Mouse (Mus musculus): ENCODE measurements around the gene Abcc12. TPM values are rescaled to one million over a fixed set of nuclear protein-coding genes. Genes with fewer than 3 reads are reported as not detected.

Abcc12 gene
- total RNA-seq, 2 experiments from 2014 or later: 0.25 to 0.45 TPM

DNA sequence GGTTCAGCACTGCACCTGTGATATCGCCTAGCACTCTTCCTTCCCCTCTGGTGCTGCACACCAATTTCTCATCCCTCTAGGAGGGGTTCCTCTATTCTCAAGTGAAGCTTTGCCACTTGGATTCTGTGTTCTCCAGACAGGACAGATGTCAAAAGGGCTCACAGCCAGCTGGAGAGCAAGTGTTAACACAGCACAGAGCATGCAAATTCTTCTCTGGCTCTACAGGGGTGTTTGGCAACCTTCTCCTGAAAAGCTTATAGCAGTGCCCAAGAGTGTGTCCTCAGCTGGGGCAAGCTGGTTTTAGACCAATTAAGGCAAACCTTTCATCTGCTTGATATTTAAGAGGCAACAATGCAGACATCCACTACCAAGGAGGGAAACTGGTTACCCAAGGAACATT lies 66.3 kb downstream of the Abcc12 start:
- no peak for DNase-seq (ENCODE audit: low spot score in 2 of 2)

GRCm38 (mm10) chr8:86512886-86513285 lies 67.6 kb downstream of the Abcc12 start:
- no peak for DNase-seq (ENCODE audit: low spot score in 2 of 2)

DNA sequence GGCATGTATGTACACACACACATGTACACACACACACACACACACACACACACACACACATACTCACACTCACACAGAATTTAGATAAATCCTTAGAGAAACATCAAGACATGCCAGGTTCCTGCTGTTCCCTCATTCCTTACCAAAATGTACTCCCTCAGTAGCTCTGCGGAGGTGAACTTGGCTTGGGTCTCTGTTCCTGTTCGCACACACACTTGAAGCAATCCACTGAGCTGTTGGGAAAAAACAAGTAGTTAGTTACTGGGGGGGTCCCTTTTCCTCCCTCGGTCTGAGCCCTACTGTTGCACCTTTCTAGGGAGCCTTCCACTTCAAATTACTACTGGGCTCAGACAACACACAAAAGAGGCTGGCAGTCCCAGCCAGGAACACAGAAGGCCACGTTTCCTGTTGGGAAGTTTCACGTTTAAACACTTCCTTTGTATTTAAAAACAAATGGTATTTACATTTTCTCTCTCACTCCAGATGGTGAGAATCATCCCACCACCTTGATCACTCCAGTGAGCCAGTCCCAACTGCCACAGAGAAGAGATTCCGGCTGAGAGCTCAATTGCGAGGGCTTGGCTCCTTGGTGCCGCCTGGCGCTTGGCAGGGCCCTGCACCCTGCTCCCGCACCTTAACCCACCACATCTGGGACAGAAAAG lies 68.2 kb downstream of the Abcc12 start:
- peak; percentile 49 to 66 for DNase-seq (ENCODE audit: low spot score in 2 of 2)

- DNase-seq (ENCODE audit: low spot score in 2 of 2): no peak
Measured at GRCm38 (mm10) chr8:86501341-86501740, 79.1 kb downstream of the Abcc12 start.

- DNase-seq (ENCODE audit: low spot score in 2 of 2): no peak
Measured at GRCm38 (mm10) chr8:86495056-86495455, 85.4 kb downstream of the Abcc12 start.

DNA sequence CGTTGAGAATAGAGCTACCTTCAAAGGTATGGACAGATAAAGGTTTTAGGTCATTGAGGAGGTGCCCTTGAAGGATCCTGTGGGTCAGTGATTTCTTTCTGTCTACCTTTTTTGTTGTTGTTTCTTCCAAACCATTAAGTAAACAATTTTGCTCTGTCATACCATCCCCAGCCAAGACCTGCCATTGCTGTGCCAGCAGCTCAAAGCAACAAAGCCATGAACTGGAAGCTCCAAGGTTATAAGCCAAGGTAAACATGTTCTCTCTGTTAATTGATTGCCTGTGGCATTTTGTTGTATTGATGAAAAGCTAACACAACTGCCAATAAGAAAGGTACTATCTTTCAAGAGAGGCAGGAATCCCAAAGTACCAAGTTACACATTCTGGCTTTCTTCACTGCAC lies 86.6 kb downstream of the Abcc12 start:
- no peak for DNase-seq (ENCODE audit: low spot score in 2 of 2)

GRCm38 (mm10) chr8:86485411-86485810 lies 95.1 kb downstream of the Abcc12 start:
- no peak for DNase-seq (ENCODE audit: low spot score in 2 of 2)

- DNase-seq (ENCODE audit: low spot score in 2 of 2): no peak
Measured at GRCm38 (mm10) chr8:86484244-86484643, 96.2 kb downstream of the Abcc12 start.

DNA sequence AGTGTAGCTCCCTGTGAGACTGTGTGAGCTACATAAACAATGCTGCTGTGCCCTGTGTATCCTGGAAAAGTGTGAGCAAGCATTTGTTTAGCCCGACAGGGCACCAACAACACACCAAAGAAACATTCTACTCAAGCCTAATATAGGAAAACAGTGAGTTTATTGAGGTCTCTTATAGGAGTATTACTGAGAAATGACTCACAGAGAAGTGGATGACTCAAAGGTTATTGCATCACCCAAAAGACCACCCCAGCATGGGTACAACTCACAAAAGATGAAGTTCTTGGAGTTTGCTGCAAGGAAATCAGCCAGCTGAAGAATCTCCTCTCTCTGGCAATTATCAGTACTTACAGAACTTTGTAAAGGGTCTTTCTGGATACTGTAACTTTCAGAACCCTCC lies 98.4 kb downstream of the Abcc12 start:
- DNase-seq (ENCODE audit: low spot score in 2 of 2): no peak

DNA sequence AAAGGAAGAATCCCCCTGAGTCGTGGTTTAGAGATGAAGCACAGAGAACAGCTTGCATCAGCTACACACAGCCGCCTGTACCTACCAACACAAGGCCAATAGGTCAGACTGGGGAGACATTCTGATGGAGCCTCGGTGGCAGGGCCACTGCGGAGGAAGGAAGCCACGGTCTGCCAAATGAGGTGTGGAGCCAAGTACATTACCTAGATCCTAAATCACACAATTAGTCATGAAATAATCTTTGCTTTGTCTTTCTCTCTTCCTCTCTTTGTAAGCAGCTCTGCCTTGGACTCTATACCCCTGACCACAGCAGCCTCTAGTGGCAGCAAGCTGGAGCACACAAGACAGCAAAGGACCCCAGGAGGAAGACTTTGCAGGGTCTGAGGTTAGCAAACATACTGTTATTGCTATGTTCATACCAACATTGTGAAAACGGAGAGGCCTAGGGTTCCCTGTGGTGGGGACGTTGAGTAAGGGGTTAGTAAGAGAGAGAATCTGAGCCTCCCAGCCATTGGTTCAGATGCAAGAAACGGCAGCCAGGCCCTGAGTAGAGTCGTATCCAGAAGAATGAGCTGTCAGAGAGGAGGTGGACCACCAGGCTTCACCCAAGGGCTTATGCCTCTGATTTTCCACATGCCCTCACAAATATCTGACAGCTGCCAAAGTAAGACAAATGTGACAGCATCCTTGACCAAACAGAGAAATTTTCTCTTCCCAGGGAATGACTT lies 104.6 kb downstream of the Abcc12 start:
- peak; percentile 56 to 66 for DNase-seq (ENCODE audit: low spot score in 2 of 2)

GRCm38 (mm10) chr8:86474461-86474860 lies 106.0 kb downstream of the Abcc12 start:
- DNase-seq (ENCODE audit: low spot score in 2 of 2): no peak

GRCm38 (mm10) chr8:86473121-86473520 lies 107.4 kb downstream of the Abcc12 start:
- peak; percentile 6 to 45 for DNase-seq (ENCODE audit: low spot score in 2 of 2)

- DNase-seq (ENCODE audit: low spot score in 2 of 2): peak in 1 of 2 experiments; percentile 18
Measured at GRCm38 (mm10) chr8:86470717-86471116, 109.8 kb downstream of the Abcc12 start.

- DNase-seq (ENCODE audit: low spot score in 2 of 2): no peak
Measured at GRCm38 (mm10) chr8:86463215-86463614, 117.3 kb downstream of the Abcc12 start.

GRCm38 (mm10) chr8:86460372-86460771 lies 120.1 kb downstream of the Abcc12 start:
- no peak for DNase-seq (ENCODE audit: low spot score in 2 of 2)

DNA sequence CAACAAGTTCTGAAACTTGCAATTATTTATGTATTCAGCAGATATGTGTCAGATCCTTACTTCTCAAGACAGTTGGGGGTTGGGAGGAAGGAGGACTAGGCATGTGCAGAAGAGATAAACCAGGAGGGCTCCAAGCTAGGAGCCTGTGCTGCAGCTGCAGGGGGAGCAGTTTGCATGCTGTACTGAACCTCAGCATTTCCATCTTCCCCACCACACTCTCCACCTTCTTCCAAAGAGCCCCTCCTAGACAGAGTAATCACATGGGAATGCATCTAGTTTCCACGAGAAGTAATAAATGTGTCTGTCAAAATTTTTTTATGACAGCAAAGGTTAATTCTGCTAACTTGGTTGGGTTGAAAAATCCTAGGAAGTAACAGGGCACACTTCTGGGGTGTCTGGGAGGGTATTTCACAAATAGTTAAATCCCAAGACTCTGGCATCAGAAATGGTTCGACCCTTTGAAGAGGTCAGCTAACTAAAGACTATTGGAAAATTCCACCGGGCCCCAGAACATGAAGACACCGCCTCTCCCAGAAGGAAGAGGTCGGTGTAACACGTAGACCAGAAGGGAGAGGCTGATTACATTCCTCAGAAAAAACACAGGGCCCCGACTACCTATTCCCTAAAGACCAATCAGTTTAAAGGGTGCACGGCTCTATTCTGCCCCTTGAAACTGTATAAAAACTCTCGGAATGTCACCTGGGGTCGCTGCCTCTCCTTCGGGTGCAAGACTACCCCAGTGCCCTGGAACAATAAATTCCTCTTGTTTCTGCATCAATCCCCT lies 126.6 kb downstream of the Abcc12 start:
- DNase-seq (ENCODE audit: low spot score in 2 of 2): no peak

GRCm38 (mm10) chr8:86449870-86450515 lies 130.5 kb downstream of the Abcc12 start:
- no peak for DNase-seq (ENCODE audit: low spot score in 2 of 2)

- peak in 1 of 2 experiments; percentile 37 for DNase-seq (ENCODE audit: low spot score in 2 of 2)
Measured at GRCm38 (mm10) chr8:86445516-86445915, 135.0 kb downstream of the Abcc12 start.

- no peak for DNase-seq (ENCODE audit: low spot score in 2 of 2)
Measured at GRCm38 (mm10) chr8:86443744-86444143, 136.7 kb downstream of the Abcc12 start.

GRCm38 (mm10) chr8:86438983-86439299 lies 141.5 kb downstream of the Abcc12 start:
- no peak for DNase-seq (ENCODE audit: low spot score in 2 of 2)

DNA sequence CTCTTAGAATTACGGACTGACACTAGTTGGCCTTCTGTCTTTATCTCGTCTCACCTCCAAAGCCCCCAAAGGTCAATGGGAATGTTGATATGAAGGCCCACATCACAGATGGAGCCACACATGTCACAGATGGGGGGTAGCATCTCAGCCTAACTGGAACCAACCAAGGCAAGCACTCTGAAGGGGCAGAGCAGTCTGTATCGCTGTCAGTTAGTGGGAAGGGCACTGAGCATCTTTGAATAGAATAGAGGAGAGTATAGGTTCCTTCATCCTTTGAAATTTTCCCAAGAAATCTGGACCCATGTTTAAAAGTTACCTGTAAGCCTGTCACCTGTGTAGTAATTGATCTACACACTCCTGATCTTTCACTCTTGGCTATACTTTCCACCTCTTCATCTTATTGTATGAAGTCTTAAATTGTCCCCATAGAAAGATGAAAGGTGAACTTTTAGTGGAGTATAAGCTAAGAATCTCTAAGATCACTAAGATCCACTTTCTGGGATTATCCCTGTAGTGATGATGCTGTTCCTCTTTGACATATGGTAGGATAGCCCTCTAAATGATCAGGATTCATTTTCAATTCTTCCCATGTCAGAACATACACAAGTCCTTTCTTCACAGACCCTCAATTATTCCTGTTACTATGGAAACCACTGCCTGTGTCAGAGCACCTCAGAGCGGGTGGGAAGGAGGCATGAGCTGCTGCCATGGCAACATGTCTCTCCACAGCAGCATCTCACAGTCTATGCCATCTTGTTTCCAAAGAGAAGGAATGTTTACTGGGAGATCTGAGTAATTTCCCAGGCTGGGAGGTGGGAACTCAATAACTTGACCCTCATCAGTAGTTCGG lies 142.1 kb downstream of the Abcc12 start:
- peak; percentile 57 to 79 for DNase-seq (ENCODE audit: low spot score in 2 of 2)
